Comparison of ENCODE assay signal across 21 mouse cellular contexts in genomic region chr11:74487952-74488351, GRCm38 (mm10).
DNase-seq lines count a peak whose midpoint lies in the region; ATAC-seq and TF ChIP-seq lines count a peak whose summit lies in the region.
"Had no signal": no experiment of that assay in that cellular context is flagged by ENCODE, and none has a peak within 500 bp of the region (broad histone marks: within the 10 kb centered on the region; RNA-seq: fewer than 3 reads in every experiment).

No protein-coding gene starts in this region.

- no peak overlapping the region for H3K9ac ChIP-seq in intestine, embryonic 15.5 days
- no peak overlapping the region for H3K9ac ChIP-seq in intestine, postnatal 0 days (ENCODE audit: low read depth, low read length)
- H3K9ac ChIP-seq in kidney, embryonic 16.5 days (replicated peaks; ENCODE audit: low read length) = no peak overlapping the region
- no peak overlapping the region for H3K9ac ChIP-seq in stomach, embryonic 14.5 days (replicated peaks; ENCODE audit: low read depth, low read length)
- no peak overlapping the region for H3K9ac ChIP-seq in liver, embryonic 11.5 days (ENCODE audit: low read depth, low read length)
- H3K9ac ChIP-seq: forebrain, embryonic 12.5 days; hindbrain, embryonic 12.5 days; limb, embryonic 12.5 days; liver, embryonic 13.5 days; lung, embryonic 14.5 days had no signal

- peaks cover 14% of the 10 kb centered on the region; the same call in 1 of the 2 replicates for H3K4me1 ChIP-seq in intestine, embryonic 15.5 days (replicated peaks)
- H3K4me1 ChIP-seq in intestine, postnatal 0 days (replicated peaks; ENCODE audit: control insufficient read depth, insufficient read depth, low read length) = peaks cover 7% of the 10 kb centered on the region
- peaks cover 25% of the 10 kb centered on the region for H3K4me1 ChIP-seq in kidney, embryonic 16.5 days (ENCODE audit: insufficient read depth, low read length)
- 0 out of 2 replicates have a peak, but pooled peaks cover 3% of the 10 kb centered on the region for H3K4me1 ChIP-seq in stomach, embryonic 14.5 days (ENCODE audit: control insufficient read depth, insufficient read depth, low read length)
- H3K4me1 ChIP-seq in liver, embryonic 11.5 days (replicated peaks; ENCODE audit: control insufficient read depth, insufficient read depth, low read length) = peaks cover 6% of the 10 kb centered on the region; the same call in 1 of the 2 replicates
- H3K4me1 ChIP-seq: embryonic facial prominence, embryonic 10.5 days; forebrain, embryonic 12.5 days; hindbrain, embryonic 12.5 days; limb, embryonic 12.5 days had no signal

- H3K27me3 ChIP-seq in intestine, embryonic 15.5 days (replicated peaks) = no peaks in the 10 kb centered on the region
- H3K27me3 ChIP-seq in intestine, postnatal 0 days (replicated peaks; ENCODE audit: control insufficient read depth, insufficient read depth, low read length) = no peaks in the 10 kb centered on the region
- H3K27me3 ChIP-seq in kidney, embryonic 16.5 days (ENCODE audit: insufficient read depth, low read length) = no peaks in the 10 kb centered on the region
- no peaks in the 10 kb centered on the region for H3K27me3 ChIP-seq in stomach, embryonic 14.5 days (ENCODE audit: control insufficient read depth, insufficient read depth, low read length)
- H3K27me3 ChIP-seq in liver, embryonic 11.5 days (replicated peaks; ENCODE audit: control insufficient read depth, insufficient read depth, low read length) = no peaks in the 10 kb centered on the region
- H3K27me3 ChIP-seq: forebrain, embryonic 12.5 days; hindbrain, embryonic 12.5 days; liver, embryonic 13.5 days had no signal

- H3K9me3 ChIP-seq in intestine, embryonic 15.5 days = no peaks in the 10 kb centered on the region
- no peaks in the 10 kb centered on the region for H3K9me3 ChIP-seq in intestine, postnatal 0 days (ENCODE audit: control insufficient read depth)
- no peaks in the 10 kb centered on the region for H3K9me3 ChIP-seq in kidney, embryonic 16.5 days (ENCODE audit: low read length)
- no peaks in the 10 kb centered on the region for H3K9me3 ChIP-seq in stomach, embryonic 14.5 days (ENCODE audit: control insufficient read depth, low read depth, low read length)
- no peaks in the 10 kb centered on the region for H3K9me3 ChIP-seq in liver, embryonic 11.5 days (ENCODE audit: control insufficient read depth, low read length)
- H3K9me3 ChIP-seq: embryonic facial prominence, embryonic 10.5 days; forebrain, embryonic 12.5 days; hindbrain, embryonic 12.5 days; limb, embryonic 12.5 days; liver, embryonic 13.5 days had no signal

- no peaks in the 10 kb centered on the region for H3K36me3 ChIP-seq in intestine, embryonic 15.5 days
- H3K36me3 ChIP-seq in intestine, postnatal 0 days (ENCODE audit: control insufficient read depth, insufficient read depth) = no peaks in the 10 kb centered on the region; the same call in 1 of the 2 replicates
- no peaks in the 10 kb centered on the region for H3K36me3 ChIP-seq in kidney, embryonic 16.5 days (ENCODE audit: insufficient read depth, low read length)
- no peaks in the 10 kb centered on the region for H3K36me3 ChIP-seq in stomach, embryonic 14.5 days (ENCODE audit: control insufficient read depth, insufficient read depth, low read length)
- no peaks in the 10 kb centered on the region for H3K36me3 ChIP-seq in liver, embryonic 11.5 days (ENCODE audit: control insufficient read depth, insufficient read depth, low read length)
- H3K36me3 ChIP-seq: embryonic facial prominence, embryonic 10.5 days; forebrain, embryonic 12.5 days; hindbrain, embryonic 12.5 days; limb, embryonic 12.5 days; liver, embryonic 13.5 days had no signal

- peak overlapping the region; percentile 71 for H3K27ac ChIP-seq in intestine, embryonic 15.5 days
- peak overlapping the region; percentile 37 for H3K27ac ChIP-seq in intestine, postnatal 0 days (ENCODE audit: low read depth, low read length)
- peak overlapping the region; percentile 59 for H3K27ac ChIP-seq in kidney, embryonic 16.5 days (ENCODE audit: low read length)
- H3K27ac ChIP-seq in stomach, embryonic 14.5 days (ENCODE audit: low read length) = peak overlapping the region; percentile 63; the same call in 1 of the 2 replicates
- H3K27ac ChIP-seq in liver, embryonic 11.5 days (ENCODE audit: low read depth, low read length) = no peak overlapping the region
- H3K27ac ChIP-seq: embryonic facial prominence, embryonic 10.5 days; forebrain, embryonic 12.5 days; hindbrain, embryonic 12.5 days; limb, embryonic 12.5 days; liver, embryonic 13.5 days had no signal

- intact Hi-C loops in left cerebral cortex, postnatal 10 days (cut with DNase I) = no loop called here

- 39% methylated on average over 3 of the region's 3 CpGs for whole genome bisulfite sequencing in intestine, embryonic 15.5 days
- WGBS in intestine, postnatal 0 days = 16% methylated on average over 3 of the region's 3 CpGs
- WGBS in kidney, embryonic 16.5 days = 26% methylated on average over 3 of the region's 3 CpGs
- whole genome bisulfite sequencing in stomach, embryonic 14.5 days = 36% methylated on average over 3 of the region's 3 CpGs
- WGBS in liver, embryonic 11.5 days = 41% methylated on average over 3 of the region's 3 CpGs

- ATAC-seq in intestine, embryonic 15.5 days = peak; percentile 90
- peak; percentile 88 for ATAC-seq in intestine, postnatal 0 days
- peak; percentile 28; the same call in 1 of the 2 replicates for ATAC-seq in kidney, embryonic 16.5 days (ENCODE audit: low FRiP score, low TSS enrichment)
- peak; percentile 85 for ATAC-seq in stomach, embryonic 14.5 days (ENCODE audit: insufficient number of reproducible peaks, insufficient read depth, low FRiP score, low read depth)
- no peak for ATAC-seq in liver, embryonic 11.5 days (replicated peaks; ENCODE audit: low FRiP score)
- ATAC-seq: inflammation-experienced regulatory T-cells, adult 6 months had no signal

- no peak for TF ChIP-seq CTCF in intestine, postnatal 0 days (IDR thresholded peaks at IDR 0.05; ENCODE audit: low read depth)

- no peak overlapping the region for H3K4me3 ChIP-seq in intestine, embryonic 15.5 days (replicated peaks)
- no peak overlapping the region for H3K4me3 ChIP-seq in intestine, postnatal 0 days (ENCODE audit: low read depth, low read length)
- no peak overlapping the region for H3K4me3 ChIP-seq in kidney, embryonic 16.5 days (ENCODE audit: low read length)
- no peak overlapping the region for H3K4me3 ChIP-seq in stomach, embryonic 14.5 days (ENCODE audit: low read depth, low read length)
- H3K4me3 ChIP-seq in liver, embryonic 11.5 days (ENCODE audit: low read depth, low read length) = no peak overlapping the region
- H3K4me3 ChIP-seq: embryonic facial prominence, embryonic 10.5 days; forebrain, embryonic 12.5 days; hindbrain, embryonic 12.5 days; left cerebral cortex, adult 2 months; limb, embryonic 12.5 days; liver, embryonic 13.5 days had no signal

- H3K4me2 ChIP-seq in intestine, embryonic 15.5 days (replicated peaks) = peak overlapping the region; percentile 42
- H3K4me2 ChIP-seq in intestine, postnatal 0 days (replicated peaks; ENCODE audit: low read depth) = peak overlapping the region; percentile 37
- no peak overlapping the region for H3K4me2 ChIP-seq in kidney, embryonic 16.5 days (replicated peaks; ENCODE audit: low read depth, low read length)
- H3K4me2 ChIP-seq in stomach, embryonic 14.5 days (replicated peaks; ENCODE audit: low read depth, low read length) = no peak overlapping the region
- H3K4me2 ChIP-seq in liver, embryonic 11.5 days = no peak overlapping the region
- H3K4me2 ChIP-seq: forebrain, embryonic 12.5 days; hindbrain, embryonic 12.5 days; limb, embryonic 12.5 days; liver, embryonic 13.5 days; lung, embryonic 14.5 days had no signal

- no peak for DNase-seq in liver, embryonic 11.5 days (ENCODE audit: low spot score)
- no peak for DNase-seq in thymus, postnatal 36 days
- no peak for DNase-seq in left cerebral cortex, postnatal 10 days (ENCODE audit: extremely low spot score in 1 of 2, low spot score in 2 of 2)
- DNase-seq: adrenal gland, postnatal 10 days; cerebellum, adult 9-10 months; gastrocnemius, postnatal 14 days; liver, embryonic 13.5 days; lung, embryonic 14.5 days; lung, postnatal 4 days; right cerebral cortex, postnatal 14 days; thymus, postnatal 14 days had no signal

Comparison
In these comparisons a context has a peak if more than half of its experiments do, and no peak if none do; other contexts are left out.
1. H3K4me2 ChIP-seq: peak in intestine, embryonic 15.5 days (single experiment) and intestine, postnatal 0 days (single experiment); none in kidney, embryonic 16.5 days (single experiment), stomach, embryonic 14.5 days (single experiment) and liver, embryonic 11.5 days (single experiment).